Mouse (Mus musculus): ENCODE measurements around the gene Col15a1.

Col15a1 gene

GRCm38 (mm10) chr4:47327782-47328181, 119.8 kb downstream of the Col15a1 start:
- TF ChIP-seq GATA4 (IDR thresholded peaks at IDR 0.05; ENCODE audit: insufficient replicate concordance, low read length) = no peak

GRCm38 (mm10) chr4:47329285-47329684, 121.3 kb downstream of the Col15a1 start:
- no peak for TF ChIP-seq GATA4 (IDR thresholded peaks at IDR 0.05; ENCODE audit: insufficient replicate concordance, low read length)

- TF ChIP-seq GATA4 (IDR thresholded peaks at IDR 0.05; ENCODE audit: insufficient replicate concordance, low read length) = no peak
Observed at GRCm38 (mm10) chr4:47330378-47331052, 122.6 kb downstream of the Col15a1 start.

- TF ChIP-seq GATA4 (IDR thresholded peaks at IDR 0.05; ENCODE audit: insufficient replicate concordance, low read length) = no peak
Observed at GRCm38 (mm10) chr4:47332812-47333343, 124.9 kb downstream of the Col15a1 start.

GRCm38 (mm10) chr4:47333541-47333940, 125.6 kb downstream of the Col15a1 start:
- no peak for TF ChIP-seq GATA4 (IDR thresholded peaks at IDR 0.05; ENCODE audit: insufficient replicate concordance, low read length)

- TF ChIP-seq GATA4 (IDR thresholded peaks at IDR 0.05; ENCODE audit: insufficient replicate concordance, low read length) = no peak
Observed at GRCm38 (mm10) chr4:47336941-47337600, 129.1 kb downstream of the Col15a1 start.

GRCm38 (mm10) chr4:47342632-47343031, 134.7 kb downstream of the Col15a1 start:
- no peak for TF ChIP-seq GATA4 (IDR thresholded peaks at IDR 0.05; ENCODE audit: insufficient replicate concordance, low read length)

- TF ChIP-seq GATA4 (IDR thresholded peaks at IDR 0.05; ENCODE audit: insufficient replicate concordance, low read length) = no peak
Observed at GRCm38 (mm10) chr4:47347022-47347421, 139.1 kb downstream of the Col15a1 start.

GRCm38 (mm10) chr4:47349759-47350158, 141.8 kb downstream of the Col15a1 start:
- no peak for TF ChIP-seq GATA4 (IDR thresholded peaks at IDR 0.05; ENCODE audit: insufficient replicate concordance, low read length)

- TF ChIP-seq GATA4 (IDR thresholded peaks at IDR 0.05; ENCODE audit: insufficient replicate concordance, low read length) = no peak
Observed at GRCm38 (mm10) chr4:47351386-47352049, 143.6 kb downstream of the Col15a1 start.

GRCm38 (mm10) chr4:47352061-47352661, 144.2 kb downstream of the Col15a1 start:
- TF ChIP-seq GATA4 (IDR thresholded peaks at IDR 0.05; ENCODE audit: insufficient replicate concordance, low read length) = no peak

GRCm38 (mm10) chr4:47352803-47353388, 144.9 kb downstream of the Col15a1 start, which contains the start of gene Tgfbr1:
Gene Tgfbr1, plus strand, starts transcription at chr4:47353222.
- no peak for TF ChIP-seq GATA4 (IDR thresholded peaks at IDR 0.05; ENCODE audit: insufficient replicate concordance, low read length)

- no peak for TF ChIP-seq GATA4 (IDR thresholded peaks at IDR 0.05; ENCODE audit: insufficient replicate concordance, low read length)
Observed at GRCm38 (mm10) chr4:47353416-47354111, 145.6 kb downstream of the Col15a1 start.

- no peak for TF ChIP-seq GATA4 (IDR thresholded peaks at IDR 0.05; ENCODE audit: insufficient replicate concordance, low read length)
Observed at GRCm38 (mm10) chr4:47354304-47354703, 146.3 kb downstream of the Col15a1 start.

Data from liver, adult (tissue).